Mouse (Mus musculus) adipose tissue, adult 10 weeks (tissue): ENCODE results near the gene Hist1h2bm. TPM values are rescaled to one million over a fixed set of nuclear protein-coding genes. Genes with fewer than 3 reads are reported as not detected.

Experiments
- polyA plus RNA-seq: library from polyadenylated mRNA; stranded (reverse); fragments of 350-450 nt; fragmentation: Illumina TruSeq; extraction: RNeasy Lipid Tissue Mini Kit (QIAGEN cat#74804); gene quantifications from one replicate; pipeline ENCODE4 v1.2.3, GENCODE M21; 2014; ENCODE audit warnings: low read depth, low replicate concordance

The Hist1h2bm gene
- polyA plus RNA-seq = not detected

DNA sequence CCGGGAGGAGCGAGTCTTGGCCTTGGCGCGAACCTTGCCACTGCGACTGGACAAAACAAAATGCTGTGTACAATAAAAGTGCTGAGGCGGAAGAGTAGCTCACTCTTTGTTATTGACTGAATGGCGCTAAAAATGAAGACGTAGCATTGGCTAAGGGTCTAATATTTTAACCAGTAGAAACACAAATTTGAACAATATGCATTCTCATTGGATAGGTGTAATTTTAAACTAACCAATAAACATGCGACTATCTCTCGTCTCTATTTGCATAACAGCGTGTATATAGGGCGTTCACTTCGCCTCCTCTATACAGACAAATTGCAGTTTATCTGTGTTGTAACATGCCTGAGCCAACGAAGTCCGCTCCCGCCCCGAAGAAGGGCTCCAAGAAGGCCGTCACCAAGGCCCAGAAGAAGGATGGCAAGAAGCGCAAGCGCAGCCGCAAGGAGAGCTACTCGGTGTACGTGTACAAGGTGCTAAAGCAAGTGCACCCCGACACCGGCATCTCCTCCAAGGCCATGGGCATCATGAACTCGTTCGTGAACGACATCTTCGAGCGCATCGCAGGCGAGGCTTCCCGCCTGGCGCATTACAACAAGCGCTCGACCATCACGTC, at the start of gene Hist1h2bm:
Hist1h2bm (plus strand) TSS at position 288 of the 616 bp plus-strand sequence.

DNA sequence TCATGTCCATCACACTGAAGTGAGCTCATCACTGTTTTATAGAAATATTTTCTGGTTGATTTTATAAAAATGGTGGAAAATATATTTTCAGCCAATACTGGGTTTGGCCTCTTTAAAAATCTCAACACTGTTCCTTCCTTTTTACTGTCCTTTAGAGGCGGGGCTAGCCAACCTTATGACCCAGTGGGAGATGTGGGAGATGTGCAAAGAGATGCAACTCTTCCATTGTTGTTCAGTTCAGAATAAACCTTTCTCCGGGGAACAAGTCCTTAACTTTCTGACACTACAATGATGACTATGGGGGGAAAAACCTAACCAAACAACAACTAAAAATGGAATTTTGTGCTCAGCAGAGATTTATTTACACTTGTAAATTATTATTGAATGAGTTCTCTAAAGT, 44.5 kb upstream of the Hist1h2bm start, which contains the start of gene Olfr1360:
Olfr1360 (minus strand) TSS at position 101 of the 400 bp plus-strand sequence.

DNA sequence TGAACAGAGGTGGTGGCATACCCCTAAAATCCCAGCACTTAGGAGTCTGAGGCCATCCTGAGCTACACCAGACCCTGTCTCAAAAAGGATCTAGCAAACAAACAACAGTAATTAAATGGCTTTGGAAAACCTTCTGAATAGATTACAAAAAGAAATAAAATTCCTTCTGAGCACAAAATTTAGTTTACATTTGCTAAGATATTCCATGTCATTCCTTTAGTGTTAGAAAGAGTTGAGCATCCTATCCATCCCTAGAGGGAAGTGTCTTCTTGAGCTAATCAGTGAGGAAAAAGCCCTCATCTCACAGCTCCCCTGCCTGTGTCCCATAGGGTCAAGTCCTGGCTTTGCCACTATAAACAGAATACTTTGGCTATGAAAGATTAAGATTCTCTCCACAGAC, 24.0 kb upstream of the Hist1h2bm start, which contains the start of gene Olfr1359:
Olfr1359 (plus strand) TSS at position 301 of the 400 bp plus-strand sequence.

DNA sequence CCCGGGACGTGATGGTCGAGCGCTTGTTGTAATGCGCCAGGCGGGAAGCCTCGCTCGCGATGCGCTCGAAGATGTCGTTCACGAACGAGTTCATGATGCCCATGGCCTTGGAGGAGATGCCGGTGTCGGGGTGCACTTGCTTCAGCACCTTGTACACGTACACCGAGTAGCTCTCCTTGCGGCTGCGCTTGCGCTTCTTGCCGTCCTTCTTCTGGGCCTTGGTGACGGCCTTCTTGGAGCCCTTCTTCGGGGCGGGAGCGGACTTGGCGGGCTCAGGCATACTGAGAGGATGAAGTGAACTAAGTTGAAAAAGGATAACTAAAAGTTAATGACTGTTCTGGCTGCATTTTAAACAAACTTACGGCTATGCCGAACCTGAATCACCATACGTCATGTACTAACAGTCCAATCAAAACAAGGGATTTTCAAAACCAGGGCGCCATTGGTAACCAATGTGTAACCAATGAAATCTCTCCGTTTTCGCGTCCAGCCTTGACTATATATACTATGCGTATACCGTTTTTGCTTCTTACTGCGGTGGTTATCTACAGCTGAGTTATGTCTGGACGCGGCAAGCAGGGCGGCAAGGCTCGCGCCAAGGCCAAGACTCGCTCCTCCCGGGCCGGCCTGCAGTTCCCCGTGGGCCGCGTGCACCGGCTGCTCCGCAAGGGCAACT, 5.8 kb upstream of the Hist1h2bm start, which contains the start of the genes Hist1h2bl and Hist1h2ai:
Hist1h2bl (minus strand) TSS at position 280 of the 676 bp plus-strand sequence.
Hist1h2ai (plus strand) TSS at position 559 of the 676 bp plus-strand sequence.

DNA sequence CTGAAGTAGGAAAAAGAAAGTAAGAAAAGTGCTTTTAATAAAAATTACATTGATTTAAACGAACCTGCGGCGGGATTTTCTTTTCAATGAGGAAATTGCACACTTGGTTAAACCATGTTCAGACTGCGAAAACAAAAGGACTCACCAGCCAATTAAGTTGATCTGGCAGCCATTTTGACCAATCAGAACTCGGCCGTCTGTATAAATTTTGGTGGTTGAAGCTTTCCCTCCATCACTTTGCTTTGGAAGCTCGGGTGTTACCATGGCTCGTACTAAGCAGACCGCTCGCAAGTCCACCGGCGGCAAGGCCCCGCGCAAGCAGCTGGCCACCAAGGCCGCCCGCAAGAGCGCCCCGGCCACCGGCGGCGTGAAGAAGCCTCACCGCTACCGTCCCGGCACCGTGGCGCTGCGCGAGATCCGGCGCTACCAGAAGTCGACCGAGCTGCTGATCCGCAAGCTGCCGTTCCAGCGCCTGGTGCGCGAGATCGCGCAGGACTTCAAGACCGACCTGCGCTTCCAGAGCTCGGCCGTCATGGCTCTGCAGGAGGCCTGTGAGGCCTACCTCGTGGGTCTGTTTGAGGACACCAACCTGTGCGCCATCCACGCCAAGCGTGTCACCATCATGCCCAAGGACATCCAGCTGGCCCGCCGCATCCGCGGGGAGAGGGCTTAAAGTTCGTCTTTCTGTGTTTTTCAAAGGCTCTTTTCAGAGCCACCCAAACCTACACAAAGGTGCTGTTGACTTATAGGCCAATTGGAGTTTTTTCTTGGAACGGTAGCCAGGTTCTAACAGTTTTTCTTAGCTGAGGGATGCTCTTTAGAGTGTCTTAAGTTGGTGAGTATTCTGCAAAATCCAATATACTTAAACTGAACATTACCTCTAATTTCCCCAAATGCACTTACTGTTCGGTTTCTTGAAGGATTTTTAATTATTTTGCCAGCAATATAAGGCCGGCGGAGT, 4.2 kb upstream of the Hist1h2bm start, which contains the start of gene Hist1h3h:
Hist1h3h (plus strand) TSS at position 263 of the 961 bp plus-strand sequence.

DNA sequence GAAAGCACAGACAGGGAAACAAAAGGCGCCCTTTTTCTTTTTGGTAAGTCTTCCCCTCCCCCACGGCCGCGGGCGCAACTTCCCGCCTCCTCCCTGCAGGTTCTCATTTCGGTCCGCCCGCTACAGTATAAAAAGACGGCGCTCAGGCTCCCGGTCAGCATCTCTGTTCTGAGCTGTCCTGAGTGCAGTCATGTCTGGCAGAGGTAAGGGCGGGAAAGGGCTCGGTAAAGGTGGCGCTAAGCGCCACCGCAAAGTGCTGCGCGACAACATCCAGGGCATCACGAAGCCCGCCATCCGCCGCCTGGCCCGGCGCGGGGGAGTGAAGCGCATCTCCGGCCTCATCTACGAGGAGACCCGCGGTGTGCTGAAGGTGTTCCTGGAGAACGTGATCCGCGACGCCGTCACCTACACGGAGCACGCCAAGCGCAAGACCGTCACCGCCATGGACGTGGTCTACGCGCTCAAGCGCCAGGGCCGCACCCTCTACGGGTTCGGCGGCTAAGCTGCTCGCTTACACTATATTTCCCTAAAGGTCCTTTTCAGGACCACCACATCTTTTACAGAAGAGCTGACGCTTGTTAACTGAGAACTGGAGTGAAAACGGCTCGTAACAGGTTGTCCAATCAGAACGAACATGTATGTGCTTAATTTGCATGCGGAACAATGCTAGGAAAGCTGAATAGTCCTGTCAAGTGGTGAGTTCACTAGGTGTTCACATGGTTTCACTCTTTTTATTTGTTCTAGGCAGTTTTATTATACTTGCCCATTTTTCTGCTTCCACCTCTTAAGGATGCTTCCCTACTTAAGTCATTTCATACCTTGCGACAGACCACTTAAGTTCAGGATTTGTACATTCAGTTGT, 13.3 kb downstream of the Hist1h2bm start, which contains the start of gene Hist1h4j:
Hist1h4j (plus strand) TSS at position 159 of the 862 bp plus-strand sequence.

DNA sequence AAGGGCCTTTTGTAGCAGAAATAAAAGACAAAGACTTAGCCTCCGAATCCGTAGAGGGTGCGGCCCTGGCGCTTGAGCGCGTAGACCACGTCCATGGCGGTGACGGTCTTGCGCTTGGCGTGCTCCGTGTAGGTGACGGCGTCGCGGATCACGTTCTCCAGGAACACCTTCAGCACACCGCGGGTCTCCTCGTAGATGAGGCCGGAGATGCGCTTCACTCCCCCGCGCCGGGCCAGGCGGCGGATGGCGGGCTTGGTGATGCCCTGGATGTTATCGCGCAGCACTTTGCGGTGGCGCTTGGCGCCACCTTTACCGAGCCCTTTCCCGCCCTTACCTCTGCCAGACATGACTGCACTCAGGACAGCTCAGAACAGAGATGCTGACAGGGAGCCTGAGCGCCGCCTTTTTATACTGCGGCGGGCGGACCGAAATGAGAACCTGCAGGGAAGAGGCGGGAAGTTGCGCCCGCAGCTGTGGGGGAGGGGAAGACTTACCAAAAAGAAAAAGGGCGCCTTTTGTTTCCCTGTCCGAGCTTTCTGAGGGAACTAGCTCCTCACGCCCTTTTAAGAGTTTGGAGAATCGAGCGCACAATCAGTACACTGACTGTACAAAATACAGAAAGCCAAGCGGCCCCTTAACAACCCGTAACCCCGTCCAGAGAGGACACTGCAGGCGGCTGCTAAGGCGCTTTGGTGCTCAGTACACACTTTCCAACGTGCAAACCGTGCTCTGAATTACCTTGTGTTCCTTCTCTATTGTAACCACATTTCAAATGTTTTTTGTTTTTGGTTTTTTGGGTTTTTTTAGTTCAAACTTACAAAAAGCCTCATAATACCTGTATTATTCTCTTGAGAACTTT, 28.5 kb downstream of the Hist1h2bm start, which contains the start of gene Hist1h4k:
Hist1h4k (minus strand) TSS at position 347 of the 859 bp plus-strand sequence.

DNA sequence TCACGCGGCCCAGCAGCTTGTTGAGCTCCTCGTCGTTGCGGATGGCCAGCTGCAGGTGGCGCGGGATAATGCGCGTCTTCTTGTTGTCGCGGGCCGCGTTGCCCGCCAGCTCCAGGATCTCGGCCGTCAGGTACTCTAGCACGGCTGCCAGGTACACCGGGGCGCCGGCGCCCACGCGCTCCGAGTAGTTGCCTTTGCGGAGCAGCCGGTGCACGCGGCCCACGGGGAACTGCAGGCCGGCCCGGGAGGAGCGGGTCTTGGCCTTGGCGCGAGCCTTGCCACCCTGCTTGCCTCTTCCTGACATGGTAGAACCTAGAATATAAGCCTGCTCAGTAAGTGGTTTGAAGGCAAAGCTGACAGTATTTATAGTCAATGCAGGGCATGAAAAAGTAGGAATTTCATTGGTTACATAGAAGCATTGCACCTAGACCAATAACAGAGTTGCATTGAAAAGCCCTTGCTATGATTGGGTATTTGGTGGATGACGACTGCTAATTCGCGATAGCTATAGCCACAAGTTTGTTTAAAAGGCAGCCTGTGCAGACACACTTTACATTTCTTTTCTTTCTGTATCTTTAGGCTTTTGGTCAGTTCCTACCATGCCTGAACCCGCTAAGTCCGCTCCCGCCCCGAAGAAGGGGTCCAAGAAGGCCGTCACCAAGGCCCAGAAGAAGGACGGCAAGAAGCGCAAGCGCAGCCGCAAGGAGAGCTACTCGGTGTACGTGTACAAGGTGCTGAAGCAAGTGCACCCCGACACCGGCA, 31.9 kb downstream of the Hist1h2bm start, which contains the start of the genes Hist1h2ak and Hist1h2bn:
Hist1h2ak (minus strand) TSS at position 304 of the 762 bp plus-strand sequence.
Hist1h2bn (plus strand) TSS at position 600 of the 762 bp plus-strand sequence.

Other genes with a start within 250 kb of the Hist1h2bm start
- gene Zkscan4, start 243.1 kb upstream of the Hist1h2bm start, polyA plus RNA-seq = 3.7 TPM
- gene Gm10065, start 242.6 kb upstream of the Hist1h2bm start, polyA plus RNA-seq = not detected
- gene AK157302, start 226.8 kb upstream of the Hist1h2bm start, polyA plus RNA-seq = 1.2 TPM
- gene Gm11273, start 220.6 kb upstream of the Hist1h2bm start, polyA plus RNA-seq = 6.9 TPM
- 8.4 TPM for gene Zkscan8, start 190.9 kb upstream of the Hist1h2bm start, polyA plus RNA-seq
- gene Olfr1366, start 179.2 kb upstream of the Hist1h2bm start, polyA plus RNA-seq = not detected
- not detected for gene Olfr1535, start 162.2 kb upstream of the Hist1h2bm start, polyA plus RNA-seq
- gene Olfr1364, start 140.3 kb upstream of the Hist1h2bm start, polyA plus RNA-seq = not detected
- not detected for gene Olfr1362, start 108.0 kb upstream of the Hist1h2bm start, polyA plus RNA-seq
- gene Olfr11, start 79.5 kb upstream of the Hist1h2bm start, polyA plus RNA-seq = not detected
- not detected for gene Olfr1361, start 58.7 kb upstream of the Hist1h2bm start, polyA plus RNA-seq
- gene Olfr1360, start 44.6 kb upstream of the Hist1h2bm start, polyA plus RNA-seq = not detected
- gene Olfr1359, start 23.9 kb upstream of the Hist1h2bm start, polyA plus RNA-seq = not detected
- not detected for gene Hist1h2bl, start 5.9 kb upstream of the Hist1h2bm start, polyA plus RNA-seq
- gene Hist1h2ai, start 5.6 kb upstream of the Hist1h2bm start, polyA plus RNA-seq = not detected
- gene Hist1h3h, start 4.4 kb upstream of the Hist1h2bm start, polyA plus RNA-seq = not detected
- gene Hist1h4j, start 13.0 kb downstream of the Hist1h2bm start, polyA plus RNA-seq = 1.1 TPM
- not detected for gene Hist1h4k, start 28.5 kb downstream of the Hist1h2bm start, polyA plus RNA-seq
- not detected for gene Hist1h2ak, start 31.8 kb downstream of the Hist1h2bm start, polyA plus RNA-seq
- not detected for gene Hist1h2bn, start 32.1 kb downstream of the Hist1h2bm start, polyA plus RNA-seq
- not detected for gene Hist1h1b, start 58.6 kb downstream of the Hist1h2bm start, polyA plus RNA-seq
- gene Hist1h3i, start 61.3 kb downstream of the Hist1h2bm start, polyA plus RNA-seq = not detected
- gene Hist1h2an, start 65.2 kb downstream of the Hist1h2bm start, polyA plus RNA-seq = not detected
- 1.7 TPM for gene Hist1h2bp, start 65.4 kb downstream of the Hist1h2bm start, polyA plus RNA-seq
- 1.0 TPM for gene Hist1h2bq, start 88.2 kb downstream of the Hist1h2bm start, polyA plus RNA-seq
- not detected for gene Hist1h2ao, start 88.4 kb downstream of the Hist1h2bm start, polyA plus RNA-seq
- gene Hist1h4m, start 89.7 kb downstream of the Hist1h2bm start, polyA plus RNA-seq = not detected
- 2.9 TPM for gene Hist1h4n, start 110.2 kb downstream of the Hist1h2bm start, polyA plus RNA-seq
- gene Hist1h2ap, start 111.5 kb downstream of the Hist1h2bm start, polyA plus RNA-seq = not detected
- 0.46 TPM for gene Hist1h2br, start 111.7 kb downstream of the Hist1h2bm start, polyA plus RNA-seq
- 3.0 TPM for gene Zfp184, start 223.1 kb downstream of the Hist1h2bm start, polyA plus RNA-seq